Mouse (Mus musculus) forelimb bud, embryonic 11.5 days (tissue): ENCODE data around the gene Emilin1.
"Not testable (repeated sequence)": the region's sequence is repeated elsewhere in the genome, so short reads cannot be mapped to it uniquely, and the experiment has no call there.

Source experiments
- DNase-seq: peaks from one replicate; pipeline ENCODE4 v3.0.0-alpha.2; 2012; ENCODE audit warnings: low read depth, low spot score

Gene Emilin1

GRCm38 (mm10) chr5:30913060-30913841 is at the start of gene Emilin1:
TSS of gene Emilin1 (plus strand) at chr5:30913402.
- DNase-seq = peak; percentile 95

- no peak for DNase-seq
Observed at GRCm38 (mm10) chr5:30863852-30864251, 49.4 kb upstream of the Emilin1 start.

- no peak for DNase-seq
Observed at GRCm38 (mm10) chr5:30864322-30864721, 48.9 kb upstream of the Emilin1 start.

GRCm38 (mm10) chr5:30866871-30867270 is 46.3 kb upstream of the Emilin1 start:
- DNase-seq = no peak

GRCm38 (mm10) chr5:30867712-30868111 is 45.5 kb upstream of the Emilin1 start, which contains the start of gene Tmem214:
TSS of gene Tmem214 (plus strand) at chr5:30868012.
- no peak for DNase-seq

GRCm38 (mm10) chr5:30868981-30869380 is 44.2 kb upstream of the Emilin1 start:
- DNase-seq = peak; percentile 35

- DNase-seq = peak; percentile 87
Observed at GRCm38 (mm10) chr5:30869405-30870130, 43.6 kb upstream of the Emilin1 start.

- no peak for DNase-seq
Observed at GRCm38 (mm10) chr5:30870131-30870406, 43.1 kb upstream of the Emilin1 start.

GRCm38 (mm10) chr5:30872574-30872973 is 40.6 kb upstream of the Emilin1 start:
- DNase-seq = no peak

- no peak for DNase-seq
Observed at GRCm38 (mm10) chr5:30874365-30874764, 38.8 kb upstream of the Emilin1 start.

- DNase-seq = peak; percentile 69
Observed at GRCm38 (mm10) chr5:30878616-30879015, 34.6 kb upstream of the Emilin1 start.

GRCm38 (mm10) chr5:30879347-30879943 is 33.8 kb upstream of the Emilin1 start:
- DNase-seq = no peak

GRCm38 (mm10) chr5:30881839-30882238 is 31.4 kb upstream of the Emilin1 start:
- DNase-seq = not testable (repeated sequence)

GRCm38 (mm10) chr5:30886209-30886608 is 27.0 kb upstream of the Emilin1 start:
- no peak for DNase-seq

GRCm38 (mm10) chr5:30886731-30887130 is 26.5 kb upstream of the Emilin1 start:
- no peak for DNase-seq

GRCm38 (mm10) chr5:30887331-30887761 is 25.9 kb upstream of the Emilin1 start:
- DNase-seq = peak; percentile 83

GRCm38 (mm10) chr5:30887858-30888336 is 25.3 kb upstream of the Emilin1 start:
- peak; percentile 99 for DNase-seq

- DNase-seq = peak; percentile 96
Observed at GRCm38 (mm10) chr5:30888337-30889087, 24.7 kb upstream of the Emilin1 start, which contains the start of gene Agbl5. TSS of gene Agbl5 (plus strand) at chr5:30888694.

GRCm38 (mm10) chr5:30889088-30889754 is 24.0 kb upstream of the Emilin1 start:
- DNase-seq = peak; percentile 68

- no peak for DNase-seq
Observed at GRCm38 (mm10) chr5:30890375-30890774, 22.8 kb upstream of the Emilin1 start.

GRCm38 (mm10) chr5:30901860-30902259 is 11.3 kb upstream of the Emilin1 start:
- DNase-seq = no peak
